Mouse (Mus musculus): ENCODE data around the gene Exd1.

GRCm38 (mm10) chr2:119542106-119542505 lies 5.3 kb downstream of the Exd1 start:
- TF ChIP-seq CTCF (conservative IDR thresholded peaks at IDR 0.05; ENCODE audit: insufficient read depth, insufficient read length, low read depth, low read length) (peak; percentile 81), POLR2A (IDR thresholded peaks at IDR 0.05; ENCODE audit: low read depth, low read length) (no peak)

Data from kidney, adult 2 months (tissue).